Mouse (Mus musculus) neural tube, embryonic 10.5 days (tissue): ENCODE results near the gene Vkorc1.
"Not testable (repeated sequence)": the region's sequence is repeated elsewhere in the genome, so short reads cannot be mapped to it uniquely, and the experiment has no call there.

Experiments used
- DNase-seq: peaks from one replicate; pipeline ENCODE4 v3.0.0-alpha.2; 2017; ENCODE audit warnings: low spot score; ENCODE audit errors: extremely low spot score

Vkorc1 gene

GRCm38 (mm10) chr7:127918203-127918602 lies 22.8 kb upstream of the Vkorc1 start:
- peak; percentile 40 for DNase-seq

GRCm38 (mm10) chr7:127915293-127915692 lies 19.9 kb upstream of the Vkorc1 start:
- no peak for DNase-seq

- DNase-seq, result no peak
Observed at GRCm38 (mm10) chr7:127912938-127913337, 17.5 kb upstream of the Vkorc1 start.

GRCm38 (mm10) chr7:127912190-127912871 lies 16.9 kb upstream of the Vkorc1 start, which contains the start of gene Kat8:
Kat8 (plus strand) TSS chr7:127912516.
- peak; percentile 92 for DNase-seq

- no peak for DNase-seq
Observed at GRCm38 (mm10) chr7:127908656-127909055, 13.2 kb upstream of the Vkorc1 start.

- DNase-seq, result no peak
Observed at GRCm38 (mm10) chr7:127907939-127908338, 12.5 kb upstream of the Vkorc1 start.

- DNase-seq, result peak; percentile 80
Observed at GRCm38 (mm10) chr7:127903971-127904796, 8.8 kb upstream of the Vkorc1 start, which contains the start of gene Bckdk. Bckdk (plus strand) TSS chr7:127904082.

- DNase-seq, result no peak
Observed at GRCm38 (mm10) chr7:127901772-127902171, 6.4 kb upstream of the Vkorc1 start.

GRCm38 (mm10) chr7:127899997-127900396 lies 4.6 kb upstream of the Vkorc1 start:
- DNase-seq, result no peak

- no peak for DNase-seq
Observed at GRCm38 (mm10) chr7:127898179-127898956, 3.0 kb upstream of the Vkorc1 start.

GRCm38 (mm10) chr7:127897542-127897941 lies 2.1 kb upstream of the Vkorc1 start:
- no peak for DNase-seq

GRCm38 (mm10) chr7:127896384-127896783 lies 967 bp upstream of the Vkorc1 start:
- DNase-seq, result peak; percentile 53

GRCm38 (mm10) chr7:127895891-127896290 lies 474 bp upstream of the Vkorc1 start:
- DNase-seq, result not testable (repeated sequence)

- no peak for DNase-seq
Observed at GRCm38 (mm10) chr7:127894480-127894879, 937 bp downstream of the Vkorc1 start.

- no peak for DNase-seq
Observed at GRCm38 (mm10) chr7:127890798-127891197, 4.6 kb downstream of the Vkorc1 start, which contains the start of gene Prss53. Prss53 (minus strand) TSS chr7:127890970.

- no peak for DNase-seq
Observed at GRCm38 (mm10) chr7:127888821-127889220, 6.6 kb downstream of the Vkorc1 start.

GRCm38 (mm10) chr7:127887781-127888180 lies 7.6 kb downstream of the Vkorc1 start:
- no peak for DNase-seq

- DNase-seq, result no peak
Observed at GRCm38 (mm10) chr7:127887191-127887590, 8.2 kb downstream of the Vkorc1 start.

GRCm38 (mm10) chr7:127886551-127886950 lies 8.9 kb downstream of the Vkorc1 start:
- no peak for DNase-seq

GRCm38 (mm10) chr7:127885951-127886350 lies 9.5 kb downstream of the Vkorc1 start:
- no peak for DNase-seq

GRCm38 (mm10) chr7:127880431-127880830 lies 15.0 kb downstream of the Vkorc1 start:
- DNase-seq, result no peak

GRCm38 (mm10) chr7:127879301-127879700 lies 16.1 kb downstream of the Vkorc1 start:
- DNase-seq, result no peak
